9 mouse cellular contexts compared by ENCODE assay signal in genomic region chr14:76244338-76245062, GRCm38 (mm10).
DNase-seq lines count a peak whose midpoint lies in the region; ATAC-seq and TF ChIP-seq lines count a peak whose summit lies in the region.
"Had no signal": no experiment of that assay in that cellular context is flagged by ENCODE, and none has a peak within 500 bp of the region (broad histone marks: within the 10 kb centered on the region; RNA-seq: fewer than 3 reads in every experiment).

No protein-coding gene starts in this region.

- no peak for TF ChIP-seq CTCF in intestine, postnatal 0 days (IDR thresholded peaks at IDR 0.05; ENCODE audit: low read depth)

- no peak for DNase-seq in intestine, embryonic 14.5 days (ENCODE audit: low spot score)
- DNase-seq in forebrain, embryonic 10.5 days (ENCODE audit: extremely low spot score, low spot score), result no peak
- no peak for DNase-seq in liver, embryonic 13.5 days
- DNase-seq in right cerebral cortex, postnatal 4 days, result no peak
- no peak for DNase-seq in thymus, postnatal 14 days
- DNase-seq in ovary, postnatal 14 days (ENCODE audit: low spot score), result no peak
- DNase-seq: kidney, adult 9 months had no signal

- 0 out of 2 replicates have a peak overlapping the region, but pooled peaks have one; percentile 5 for H3K4me2 ChIP-seq in intestine, embryonic 14.5 days (ENCODE audit: low read length)
- H3K4me2 ChIP-seq in intestine, postnatal 0 days (replicated peaks; ENCODE audit: low read depth), result no peak overlapping the region
- H3K4me2 ChIP-seq in liver, embryonic 13.5 days, result peak overlapping the region; percentile 61
- H3K4me2 ChIP-seq in stomach, embryonic 14.5 days (replicated peaks; ENCODE audit: low read depth, low read length), result no peak overlapping the region

- no peaks in the 10 kb centered on the region for H3K9me3 ChIP-seq in intestine, embryonic 14.5 days (ENCODE audit: control insufficient read depth, low read length)
- H3K9me3 ChIP-seq in intestine, postnatal 0 days (ENCODE audit: control insufficient read depth), result no peaks in the 10 kb centered on the region
- H3K9me3 ChIP-seq in forebrain, embryonic 10.5 days, result peaks cover 3% of the 10 kb centered on the region; the same call in 1 of the 2 replicates
- no peaks in the 10 kb centered on the region for H3K9me3 ChIP-seq in liver, embryonic 13.5 days (replicated peaks)
- no peaks in the 10 kb centered on the region for H3K9me3 ChIP-seq in stomach, embryonic 14.5 days (ENCODE audit: control insufficient read depth, low read depth, low read length)

- H3K4me3 ChIP-seq in intestine, embryonic 14.5 days (ENCODE audit: low read depth, low read length), result no peak overlapping the region
- H3K4me3 ChIP-seq in intestine, postnatal 0 days (ENCODE audit: low read depth, low read length), result no peak overlapping the region
- no peak overlapping the region for H3K4me3 ChIP-seq in forebrain, embryonic 10.5 days
- peak overlapping the region; percentile 40 for H3K4me3 ChIP-seq in liver, embryonic 13.5 days (replicated peaks)
- no peak overlapping the region for H3K4me3 ChIP-seq in stomach, embryonic 14.5 days (ENCODE audit: low read depth, low read length)

- 40% methylated on average over 18 of the region's 18 CpGs for WGBS in intestine, embryonic 14.5 days
- WGBS in intestine, postnatal 0 days, result 59% methylated on average over 18 of the region's 18 CpGs
- WGBS in forebrain, embryonic 10.5 days, result 35% methylated on average over 18 of the region's 18 CpGs
- WGBS in liver, embryonic 13.5 days (ENCODE audit: insufficient replicate concordance), result 28% methylated on average over 18 of the region's 18 CpGs
- WGBS in stomach, embryonic 14.5 days, result 42% methylated on average over 18 of the region's 18 CpGs

- no peaks in the 10 kb centered on the region for H3K27me3 ChIP-seq in intestine, embryonic 14.5 days (replicated peaks; ENCODE audit: control insufficient read depth, insufficient read depth, low read length)
- no peaks in the 10 kb centered on the region for H3K27me3 ChIP-seq in intestine, postnatal 0 days (replicated peaks; ENCODE audit: control insufficient read depth, insufficient read depth, low read length)
- peaks cover 4% of the 10 kb centered on the region for H3K27me3 ChIP-seq in forebrain, embryonic 10.5 days (ENCODE audit: poor library complexity, severe bottlenecking)
- H3K27me3 ChIP-seq in liver, embryonic 13.5 days, result no peaks in the 10 kb centered on the region
- H3K27me3 ChIP-seq in stomach, embryonic 14.5 days (ENCODE audit: control insufficient read depth, insufficient read depth, low read length), result no peaks in the 10 kb centered on the region

- H3K9ac ChIP-seq in intestine, embryonic 14.5 days (ENCODE audit: low read length), result no peak overlapping the region
- H3K9ac ChIP-seq in intestine, postnatal 0 days (ENCODE audit: low read depth, low read length), result no peak overlapping the region
- peak overlapping the region; percentile 41 for H3K9ac ChIP-seq in liver, embryonic 13.5 days
- no peak overlapping the region for H3K9ac ChIP-seq in stomach, embryonic 14.5 days (replicated peaks; ENCODE audit: low read depth, low read length)

- peak overlapping the region; percentile 8; the same call in 1 of the 2 replicates for H3K27ac ChIP-seq in intestine, embryonic 14.5 days (ENCODE audit: low read depth)
- no peak overlapping the region for H3K27ac ChIP-seq in intestine, postnatal 0 days (ENCODE audit: low read depth, low read length)
- peak overlapping the region; percentile 84 for H3K27ac ChIP-seq in forebrain, embryonic 10.5 days
- H3K27ac ChIP-seq in liver, embryonic 13.5 days, result peak overlapping the region; percentile 72
- H3K27ac ChIP-seq in stomach, embryonic 14.5 days (ENCODE audit: low read length), result peak overlapping the region; percentile 56; the same call in 1 of the 2 replicates

- no peaks in the 10 kb centered on the region for H3K36me3 ChIP-seq in intestine, embryonic 14.5 days (ENCODE audit: control insufficient read depth, insufficient read depth, low read length)
- H3K36me3 ChIP-seq in intestine, postnatal 0 days (ENCODE audit: control insufficient read depth, insufficient read depth), result no peaks in the 10 kb centered on the region
- no peaks in the 10 kb centered on the region for H3K36me3 ChIP-seq in forebrain, embryonic 10.5 days (replicated peaks)
- H3K36me3 ChIP-seq in liver, embryonic 13.5 days, result no peaks in the 10 kb centered on the region
- H3K36me3 ChIP-seq in stomach, embryonic 14.5 days (ENCODE audit: control insufficient read depth, insufficient read depth, low read length), result no peaks in the 10 kb centered on the region

- peaks cover 10% of the 10 kb centered on the region; the same call in 1 of the 2 replicates for H3K4me1 ChIP-seq in intestine, embryonic 14.5 days (replicated peaks; ENCODE audit: control insufficient read depth, insufficient read depth, low read length)
- H3K4me1 ChIP-seq in intestine, postnatal 0 days (replicated peaks; ENCODE audit: control insufficient read depth, insufficient read depth, low read length), result no peaks in the 10 kb centered on the region
- peaks cover 38% of the 10 kb centered on the region for H3K4me1 ChIP-seq in forebrain, embryonic 10.5 days
- H3K4me1 ChIP-seq in liver, embryonic 13.5 days (replicated peaks), result peaks cover 38% of the 10 kb centered on the region
- H3K4me1 ChIP-seq in stomach, embryonic 14.5 days (ENCODE audit: control insufficient read depth, insufficient read depth, low read length), result 0 out of 2 replicates have a peak, but pooled peaks cover 5% of the 10 kb centered on the region

- no peak; the same call in 1 of the 2 replicates for ATAC-seq in intestine, embryonic 14.5 days (replicated peaks; ENCODE audit: low FRiP score, low TSS enrichment, low read depth)
- no peak for ATAC-seq in intestine, postnatal 0 days
- ATAC-seq in liver, embryonic 13.5 days (ENCODE audit: low read depth), result peak; percentile 89
- 0 out of 2 replicates have a peak, but pooled peaks have one; percentile 17 for ATAC-seq in stomach, embryonic 14.5 days (ENCODE audit: insufficient number of reproducible peaks, insufficient read depth, low FRiP score, low read depth)

Comparison
In these comparisons a context has a peak if more than half of its experiments do, and no peak if none do; other contexts are left out.
1. H3K4me2 ChIP-seq: peak in intestine, embryonic 14.5 days (single experiment) and liver, embryonic 13.5 days (single experiment); none in intestine, postnatal 0 days (single experiment) and stomach, embryonic 14.5 days (single experiment).
2. ATAC-seq: peak in liver, embryonic 13.5 days (single experiment) and stomach, embryonic 14.5 days (single experiment); none in intestine, embryonic 14.5 days (single experiment) and intestine, postnatal 0 days (single experiment).